Mouse (Mus musculus): Measurements from ENCODE around the gene Armc9.

DNA sequence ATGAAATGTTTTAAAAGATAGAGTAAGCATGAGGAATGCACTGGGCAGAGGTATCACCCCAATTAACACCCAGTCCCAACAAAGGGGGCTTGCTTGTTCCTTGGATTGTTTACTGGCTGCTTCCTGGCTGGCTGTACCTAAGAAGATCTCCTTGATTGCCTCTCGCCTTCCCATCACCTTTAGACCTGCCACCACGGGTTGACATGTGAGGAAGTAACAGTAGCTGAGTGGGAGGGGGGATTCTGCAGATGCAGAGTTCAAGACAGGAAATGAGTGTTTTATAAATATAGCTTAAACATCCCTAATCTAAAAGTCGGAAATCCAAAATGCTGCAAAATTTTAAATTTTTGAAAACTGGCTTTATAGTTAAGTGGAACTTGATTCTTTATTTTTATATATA is 110.5 kb downstream of the Armc9 start:
- TF ChIP-seq CTCF (IDR thresholded peaks at IDR 0.05; ENCODE audit: low read depth) (no peak), EP300 (IDR thresholded peaks at IDR 0.05; ENCODE audit: low read depth) (no peak)
